Mouse (Mus musculus) cortical plate, adult 2 months (tissue): ENCODE results near the gene Sec24b.

ENCODE experiments used
- CTCF ChIP-seq: fragments of 200-500 bp; IDR thresholded peaks from 2 replicates; pipeline ENCODE4 v1.5.1; 2011; ENCODE audit warnings: mild to moderate bottlenecking, control low read depth, low read length; ENCODE audit not compliant: insufficient read depth; ENCODE audit errors: extremely low read depth
- POLR2A ChIP-seq: fragments of 200-500 bp; IDR thresholded peaks from 2 replicates; pipeline ENCODE4 v1.6.1; 2011; ENCODE audit warnings: mild to moderate bottlenecking, low read length, control low read depth; ENCODE audit not compliant: insufficient read depth; ENCODE audit errors: extremely low read depth

GRCm38 (mm10) chr3:130104471-130104870 is 43.1 kb upstream of the Sec24b start:
- TF ChIP-seq CTCF = no peak
- TF ChIP-seq POLR2A = no peak
